Mouse (Mus musculus): ENCODE measurements around the gene Csk.

The Csk gene

GRCm38 (mm10) chr9:57657843-57658242 lies 4.4 kb upstream of the Csk start:
- no peak for DNase-seq (ENCODE audit: low spot score in 2 of 2)

GRCm38 (mm10) chr9:57656631-57657350 lies 3.4 kb upstream of the Csk start:
- DNase-seq (ENCODE audit: low spot score in 2 of 2), result peak in 1 of 2 experiments; percentile 18

- DNase-seq (ENCODE audit: low spot score in 2 of 2), result peak; percentile 94 to 98
Measured at GRCm38 (mm10) chr9:57655749-57656148, 2.3 kb upstream of the Csk start.

GRCm38 (mm10) chr9:57654966-57655365 lies 1.5 kb upstream of the Csk start:
- no peak for DNase-seq (ENCODE audit: low spot score in 2 of 2)

GRCm38 (mm10) chr9:57652855-57653254 lies 576 bp downstream of the Csk start:
- no peak for DNase-seq (ENCODE audit: low spot score in 2 of 2)

GRCm38 (mm10) chr9:57652351-57652750 lies 1.1 kb downstream of the Csk start:
- no peak for DNase-seq (ENCODE audit: low spot score in 2 of 2)

GRCm38 (mm10) chr9:57650786-57651311 lies 2.6 kb downstream of the Csk start:
- DNase-seq (ENCODE audit: low spot score in 2 of 2), result no peak

DNA sequence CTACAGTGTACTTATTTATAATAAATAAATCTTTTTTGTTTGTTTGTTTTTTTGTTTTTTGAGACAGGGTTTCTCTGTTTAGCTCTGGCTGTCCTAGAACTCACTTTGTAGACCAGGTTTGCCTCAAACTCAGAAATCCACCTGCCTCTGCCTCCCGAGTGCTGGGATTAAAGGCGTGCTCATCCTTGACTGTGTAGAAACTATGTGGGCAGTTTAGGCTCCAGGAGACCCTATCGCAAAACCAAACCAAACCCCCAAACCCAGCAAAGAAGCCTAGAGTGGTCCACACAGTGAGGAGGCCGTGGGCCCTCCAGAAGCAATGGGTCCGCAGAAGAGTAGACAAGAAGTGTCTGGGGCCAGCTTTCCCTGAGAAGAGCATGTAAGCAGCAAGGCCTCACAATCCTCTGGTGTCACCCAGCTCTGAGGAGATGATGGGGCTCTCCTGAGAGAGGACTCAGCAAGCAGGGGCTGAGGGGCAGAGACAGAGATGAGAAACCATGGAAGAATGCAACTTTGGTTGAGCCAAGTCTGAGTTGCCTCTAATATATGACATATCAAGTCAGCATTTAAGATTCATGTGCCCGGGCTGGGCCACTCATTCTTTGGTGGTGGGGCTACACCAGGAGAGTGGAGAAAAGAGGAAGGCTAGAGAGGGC lies 3.2 kb downstream of the Csk start:
- DNase-seq (ENCODE audit: low spot score in 2 of 2), result no peak

- DNase-seq (ENCODE audit: low spot score in 2 of 2), result no peak
Measured at GRCm38 (mm10) chr9:57647286-57648108, 5.9 kb downstream of the Csk start.

GRCm38 (mm10) chr9:57646551-57647103 lies 6.8 kb downstream of the Csk start:
- DNase-seq (ENCODE audit: low spot score in 2 of 2), result no peak

DNA sequence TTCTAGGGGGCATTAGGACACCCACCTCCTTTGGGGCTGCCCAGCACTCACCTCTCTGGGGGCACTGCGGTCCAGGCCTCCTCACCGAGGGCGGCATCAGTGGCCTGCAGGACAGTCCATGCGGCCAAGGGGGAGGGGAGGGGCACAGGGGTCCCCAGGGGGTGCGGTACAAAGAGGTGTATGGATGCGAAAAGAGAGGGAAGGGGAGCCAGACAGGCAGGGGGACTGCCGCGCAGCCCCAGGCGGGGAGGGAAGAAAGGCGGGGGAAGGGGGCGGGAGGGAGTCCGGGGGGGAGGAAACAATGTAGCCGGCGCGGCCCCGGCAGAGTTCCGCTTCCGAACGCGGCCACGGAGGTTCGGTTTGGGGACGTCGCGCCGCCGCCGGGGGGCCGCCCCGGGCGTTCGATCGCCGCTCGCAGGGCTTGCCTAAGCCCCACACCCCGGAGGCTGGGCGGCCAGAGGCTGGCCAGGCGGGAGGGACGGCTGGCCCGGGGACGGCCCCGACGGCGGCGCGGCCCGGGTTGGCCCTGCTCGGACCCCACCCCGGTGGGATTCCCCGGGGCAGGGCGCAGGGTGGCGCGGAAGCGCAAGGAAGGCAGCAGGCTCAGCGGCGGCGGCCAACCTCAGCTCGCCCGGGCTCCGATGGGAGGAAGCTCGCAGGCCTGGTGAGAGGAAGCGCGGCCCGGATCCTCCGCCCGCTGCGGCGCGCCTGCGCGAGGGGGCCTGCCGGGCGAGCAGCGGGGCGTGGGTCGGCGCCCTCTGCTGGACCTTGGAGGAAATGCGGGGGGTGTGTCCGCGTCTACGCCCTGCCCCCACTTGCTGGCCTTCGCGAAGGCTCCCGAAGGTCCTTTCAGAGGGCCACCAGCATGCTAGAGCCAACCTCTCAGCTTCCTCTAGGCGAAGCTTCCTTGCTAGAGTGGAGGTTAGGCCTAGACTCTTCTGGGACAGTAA lies 8.2 kb downstream of the Csk start:
- peak; percentile 88 to 90 for DNase-seq (ENCODE audit: low spot score in 2 of 2)

DNA sequence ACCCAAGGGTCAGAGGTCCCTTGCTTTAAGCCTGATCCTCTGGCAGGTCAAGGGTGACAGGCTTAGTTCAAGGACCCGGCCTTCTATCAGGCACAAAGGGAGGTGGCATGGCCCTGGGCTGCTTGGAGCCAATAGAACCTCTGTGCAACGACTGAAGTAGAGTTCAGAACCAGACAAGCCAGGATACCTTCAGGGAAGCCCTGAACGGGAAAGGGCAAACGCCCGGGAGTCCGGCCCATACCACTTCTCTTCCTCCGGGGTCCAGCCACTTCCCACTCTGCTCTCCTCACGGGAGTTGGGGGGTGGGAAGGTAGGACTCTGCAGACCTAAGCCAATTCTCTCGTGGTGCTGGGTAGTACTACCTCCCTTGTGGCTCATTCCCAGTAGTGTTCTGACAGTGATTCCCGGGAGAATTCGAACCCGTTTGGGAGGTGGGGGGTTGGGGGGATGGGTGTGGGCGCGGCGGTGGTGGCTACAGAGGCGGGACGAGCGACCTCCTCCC lies 8.9 kb downstream of the Csk start:
- DNase-seq (ENCODE audit: low spot score in 2 of 2), result no peak

- no peak for DNase-seq (ENCODE audit: low spot score in 2 of 2)
Measured at GRCm38 (mm10) chr9:57643856-57644180, 9.6 kb downstream of the Csk start.

- no peak for DNase-seq (ENCODE audit: low spot score in 2 of 2)
Measured at GRCm38 (mm10) chr9:57643169-57643855, 10.1 kb downstream of the Csk start.

DNA sequence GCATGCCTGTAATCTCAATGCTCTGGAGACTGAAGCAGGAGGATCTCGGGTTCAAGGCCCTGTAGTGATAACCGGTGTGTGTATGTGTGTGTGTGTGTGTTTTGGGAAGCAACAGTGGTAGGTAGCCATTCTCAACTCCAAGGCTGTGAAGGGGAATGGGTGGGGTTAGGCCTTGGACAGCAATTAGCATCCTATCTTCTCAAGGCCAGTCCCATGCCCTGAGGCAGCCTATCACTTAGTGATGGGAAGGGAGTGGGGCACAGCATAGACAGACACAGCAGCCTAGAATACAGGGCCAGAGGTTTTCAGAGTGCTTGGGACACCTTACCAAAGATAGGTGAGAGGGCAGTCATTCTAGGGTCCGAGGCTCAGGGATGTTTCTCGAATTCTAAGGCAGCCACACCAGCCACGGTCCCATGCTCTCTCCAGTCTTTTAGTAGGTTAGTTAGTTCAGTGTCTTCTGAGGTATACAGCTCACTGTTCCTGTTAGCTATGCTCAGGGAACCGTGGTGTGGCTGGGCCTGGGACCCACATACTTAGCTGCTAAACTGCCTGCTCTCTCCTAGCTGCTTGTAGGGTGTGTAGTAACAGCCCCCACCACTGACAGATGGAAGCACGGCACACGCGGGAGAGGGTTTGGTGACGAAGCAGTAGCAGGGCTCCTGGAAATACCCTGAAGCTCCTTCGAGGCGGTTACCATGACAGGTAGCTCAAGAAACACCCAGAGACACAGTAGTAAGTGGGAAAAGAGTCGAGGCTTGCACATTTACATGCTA lies 11.5 kb downstream of the Csk start:
- peak in 1 of 2 experiments; percentile 51 for DNase-seq (ENCODE audit: low spot score in 2 of 2)

GRCm38 (mm10) chr9:57641022-57641421 lies 12.4 kb downstream of the Csk start:
- DNase-seq (ENCODE audit: low spot score in 2 of 2), result no peak

- no peak for DNase-seq (ENCODE audit: low spot score in 2 of 2)
Measured at GRCm38 (mm10) chr9:57640384-57640783, 13.0 kb downstream of the Csk start.

- no peak for DNase-seq (ENCODE audit: low spot score in 2 of 2)
Measured at GRCm38 (mm10) chr9:57639661-57640328, 13.6 kb downstream of the Csk start.

Measured in right cerebral cortex, adult 2 months (tissue).